Mouse (Mus musculus): ENCODE measurements at regions not wholly inside any gene's neighbourhood (a gene's known extent, or its start where the extent isn't known, plus 50 kb on each side); places are given as distances from the start of the nearest gene placed in this dataset.

DNA sequence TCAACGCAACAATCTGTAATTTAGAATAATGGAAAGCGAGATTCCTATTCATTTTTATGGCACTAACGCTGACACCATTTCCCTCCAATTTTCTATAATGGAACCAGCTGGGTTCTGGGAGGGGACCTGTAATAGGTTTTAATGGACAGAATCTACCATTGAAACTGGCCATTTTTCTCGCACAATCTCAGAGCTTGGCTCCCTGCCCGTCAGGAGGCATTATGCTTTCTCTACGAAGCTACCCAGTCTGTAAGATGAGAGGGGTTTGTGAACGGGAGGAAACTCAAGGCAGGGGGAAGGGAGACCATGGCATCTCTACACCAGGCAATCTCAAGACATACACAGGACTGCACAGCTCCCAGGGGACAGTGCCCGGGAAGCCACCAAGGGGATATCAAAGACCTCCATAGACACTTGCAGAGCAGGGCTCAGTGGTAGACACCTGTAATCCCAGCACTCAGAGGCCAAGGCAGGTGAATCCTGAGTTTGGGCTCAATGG lies 498.2 kb upstream of the Castor2 start:
- intact Hi-C loops (cut with DNase I), result no loop called here
- DNase-seq, result no peak

GRCm38 (mm10) chr5:133600630-133601029 lies 498.9 kb upstream of the Castor2 start:
- intact Hi-C loops (cut with DNase I), result no loop called here
- no peak for DNase-seq

DNA sequence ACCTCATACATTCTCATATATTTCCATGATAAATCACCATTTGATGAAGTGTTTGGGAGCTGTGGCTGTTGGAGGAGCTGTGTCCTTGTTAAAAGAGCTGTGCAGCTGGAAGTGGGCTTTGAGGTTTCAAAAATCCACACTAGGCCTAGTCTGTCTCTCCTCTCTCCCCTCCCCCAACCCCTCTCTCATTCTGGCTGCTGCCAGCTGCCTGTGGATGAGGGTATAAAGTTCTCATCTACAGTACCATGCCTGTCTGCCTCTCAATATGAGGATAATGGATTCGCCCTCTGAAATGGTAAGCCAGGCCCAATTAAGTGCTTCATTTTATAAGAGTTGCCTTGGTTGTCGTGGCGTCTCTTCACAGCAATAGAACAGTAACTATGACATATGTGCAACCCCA lies 501.4 kb upstream of the Castor2 start:
- intact Hi-C loops (cut with DNase I), result no loop called here
- no peak for DNase-seq

DNA sequence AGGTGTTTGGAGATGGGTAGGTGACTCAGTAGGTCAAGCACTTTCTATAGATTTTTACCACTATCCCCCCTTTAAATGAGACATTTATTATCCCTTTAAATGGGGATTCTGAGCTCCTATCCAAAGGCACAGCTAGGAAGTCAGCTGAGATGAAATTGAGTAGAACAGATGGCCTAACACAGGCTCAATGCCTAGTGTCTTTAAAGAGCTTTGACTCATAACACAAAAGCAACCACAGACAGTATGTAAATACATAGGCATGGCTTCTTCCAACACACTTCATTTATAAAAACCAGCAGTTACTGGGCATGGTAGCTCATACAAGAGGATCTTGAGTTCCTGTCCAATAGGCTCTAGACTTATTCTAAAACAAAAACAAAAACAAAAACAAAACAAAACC lies 513.0 kb upstream of the Castor2 start:
- intact Hi-C loops (cut with DNase I), result no loop called here
- no peak for DNase-seq

GRCm38 (mm10) chr5:133585181-133585580 lies 514.3 kb upstream of the Castor2 start:
- peak; percentile 14 to 20 for DNase-seq
- intact Hi-C loops (cut with DNase I), result loop anchor here (2.0 kb wide), 1 partner anchor 1354 kb away; no protein-coding TSS in a partner anchor

- no peak for DNase-seq
- intact Hi-C loops (cut with DNase I), result no loop called here
These were observed 522.9 kb upstream of the Castor2 start for GRCm38 (mm10) chr5:133576595-133576994.

DNA sequence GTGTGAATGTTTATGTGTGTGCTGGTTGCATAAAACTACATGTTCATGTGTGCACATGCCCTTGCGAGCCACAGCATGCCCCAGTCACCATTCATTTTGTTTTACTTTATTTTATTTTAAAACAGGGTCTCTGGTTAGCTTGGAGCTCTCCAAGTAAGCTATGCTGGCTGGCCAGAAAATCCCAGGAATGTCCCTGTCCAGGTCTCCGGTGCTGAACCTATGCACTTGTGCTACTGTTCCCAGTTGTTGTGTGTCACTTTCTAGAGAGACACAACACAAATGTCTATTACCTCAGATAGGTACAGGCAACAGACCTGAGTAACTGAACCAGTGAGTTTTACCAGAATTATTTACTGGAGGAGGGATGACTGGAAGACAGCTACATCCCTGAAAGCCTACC lies 530.4 kb upstream of the Castor2 start:
- no peak for DNase-seq
- intact Hi-C loops (cut with DNase I), result no loop called here

GRCm38 (mm10) chr5:133566506-133566905 lies 533.0 kb upstream of the Castor2 start:
- DNase-seq, result no peak
- intact Hi-C loops (cut with DNase I), result no loop called here

- no peak for DNase-seq
- intact Hi-C loops (cut with DNase I), result no loop called here
These were observed 548.9 kb upstream of the Castor2 start for GRCm38 (mm10) chr5:133550657-133551056.

DNA sequence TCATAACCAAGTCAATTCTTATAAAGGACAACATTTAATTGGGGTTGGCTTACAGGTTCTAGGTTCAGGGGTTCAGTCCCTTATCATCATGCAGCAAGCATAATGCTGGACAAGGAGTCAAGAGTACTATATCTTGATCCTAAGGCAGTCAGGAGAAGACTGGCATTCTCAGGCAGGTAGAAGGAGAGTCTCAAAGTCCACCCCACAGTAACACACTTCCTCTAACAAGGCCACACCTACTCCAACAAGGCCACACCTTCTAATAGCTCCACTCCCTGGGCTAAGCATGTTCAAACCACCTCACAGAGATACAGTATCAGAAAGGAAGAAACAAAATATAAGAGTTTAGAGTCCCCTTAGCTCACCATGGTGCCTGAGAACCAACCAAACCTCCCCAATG lies 557.3 kb upstream of the Castor2 start:
- intact Hi-C loops (cut with DNase I), result no loop called here
- DNase-seq, result no peak

DNA sequence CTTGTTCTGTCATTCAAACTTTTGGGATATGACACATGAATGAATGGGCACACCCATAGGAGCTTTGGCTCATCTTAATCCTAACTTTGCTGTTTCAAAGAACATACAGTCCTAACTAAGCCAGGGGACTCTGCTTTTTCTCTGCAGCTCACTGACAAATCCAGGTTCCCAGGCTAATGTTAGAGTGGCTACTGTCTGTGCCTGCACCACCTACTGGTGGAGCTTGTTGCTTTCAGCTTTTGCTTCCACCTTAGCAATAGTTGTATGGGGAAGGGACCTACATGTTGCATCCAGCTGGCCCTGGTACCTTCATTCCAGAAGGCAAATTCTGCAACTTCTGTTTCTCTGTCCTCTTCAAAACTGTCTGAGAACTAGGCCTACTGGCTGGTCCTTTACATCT lies 566.8 kb upstream of the Castor2 start:
- intact Hi-C loops (cut with DNase I), result loop anchor here (10.0 kb wide), 1 partner anchor 1418 kb away; no protein-coding TSS in a partner anchor
- DNase-seq, result no peak

- intact Hi-C loops (cut with DNase I), result no loop called here
- DNase-seq, result no peak
These were observed 593.9 kb upstream of the Castor2 start for GRCm38 (mm10) chr5:133505661-133506060.

GRCm38 (mm10) chr5:133487806-133488290 lies 611.7 kb upstream of the Castor2 start:
- intact Hi-C loops (cut with DNase I), result no loop called here
- peak; percentile 78 to 79 for DNase-seq

DNA sequence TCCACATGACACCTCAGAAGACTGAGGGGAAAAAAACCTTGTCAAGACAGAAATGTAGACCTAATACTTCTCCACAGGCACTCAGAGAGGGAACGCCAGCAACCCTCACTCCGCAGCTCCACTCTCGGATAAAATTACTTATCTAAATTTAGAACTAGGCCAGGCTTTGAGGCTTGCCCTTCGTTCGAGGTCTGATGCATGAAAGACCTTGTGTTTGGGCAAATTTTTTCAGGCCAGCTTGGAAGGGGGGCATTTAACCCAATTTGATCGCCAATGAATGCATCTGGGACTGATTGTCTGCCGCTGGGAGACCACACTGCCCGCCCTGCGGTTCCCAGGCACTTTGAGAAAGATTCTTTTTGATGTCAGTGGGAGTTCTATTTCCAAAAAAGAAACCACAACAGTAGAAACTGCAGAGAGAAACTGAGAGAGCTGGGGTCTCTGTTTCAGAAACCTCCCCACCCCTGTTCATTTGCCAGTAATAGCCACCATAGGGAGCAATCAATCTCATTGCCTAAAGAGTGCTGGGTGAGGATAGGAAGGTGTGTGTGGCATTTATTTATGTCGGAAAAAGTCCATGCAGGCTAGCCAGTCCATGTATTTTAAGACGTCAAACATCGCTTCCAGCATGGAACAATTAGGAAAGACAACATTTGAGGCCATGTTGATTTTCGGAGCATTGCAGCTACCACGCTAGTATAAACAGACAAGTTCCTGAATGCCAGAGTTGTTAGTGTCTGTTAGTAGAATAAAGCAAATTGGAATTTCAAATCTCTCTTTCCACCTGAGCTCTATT lies 617.0 kb upstream of the Castor2 start:
- DNase-seq, result no peak
- intact Hi-C loops (cut with DNase I), result no loop called here

DNA sequence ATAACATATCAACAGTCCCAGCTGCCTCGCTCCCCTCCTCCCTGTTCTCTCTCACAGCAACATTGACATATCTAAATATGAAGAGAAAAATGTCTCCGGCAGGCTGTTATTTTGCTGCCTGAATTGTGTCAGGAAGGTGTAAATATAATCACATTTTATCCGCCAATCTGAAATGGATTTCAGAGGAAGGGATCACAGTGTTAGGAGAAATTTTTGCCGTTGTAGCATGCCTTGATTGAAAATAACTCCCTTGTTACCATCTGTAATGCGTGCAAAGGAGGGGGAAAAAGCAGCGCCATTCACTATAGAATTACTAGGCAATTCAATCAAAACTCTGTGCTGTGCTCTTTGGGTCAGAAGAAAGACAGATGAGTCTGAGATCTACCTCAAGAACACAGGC lies 620.3 kb upstream of the Castor2 start:
- no peak for DNase-seq
- intact Hi-C loops (cut with DNase I), result no loop called here

DNA sequence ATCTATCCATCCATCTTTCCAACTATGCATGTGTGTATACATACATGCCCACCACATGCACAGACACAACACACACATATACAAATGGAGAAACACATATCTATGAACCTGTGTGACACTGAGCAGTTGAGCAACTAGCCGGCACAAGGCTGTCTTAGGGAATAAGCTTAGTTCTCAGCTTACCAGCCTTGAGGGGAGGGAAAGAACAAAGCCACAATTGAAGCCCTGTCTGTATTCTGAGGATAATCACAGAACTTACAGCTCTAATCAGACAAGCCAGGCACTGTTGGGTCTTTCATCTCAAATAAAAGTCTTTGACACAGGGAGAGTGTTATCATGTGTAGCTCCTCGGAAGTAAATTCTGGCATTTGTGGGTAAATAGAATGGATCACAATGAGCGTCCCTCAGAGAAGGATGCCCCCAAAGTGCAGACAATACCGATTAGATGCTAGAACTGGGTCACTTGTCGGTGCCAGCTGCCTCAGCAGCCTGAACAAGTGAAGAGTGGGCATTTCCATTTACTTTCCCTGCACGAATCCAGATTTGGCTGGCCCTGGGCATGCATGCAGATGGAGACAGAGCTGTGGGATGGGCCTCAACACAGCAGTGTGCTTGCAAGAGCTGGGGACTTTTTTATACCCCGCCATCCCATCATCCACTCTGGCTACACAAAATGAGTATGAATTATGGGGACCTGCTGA lies 646.0 kb upstream of the Castor2 start:
- intact Hi-C loops (cut with DNase I), result no loop called here

DNA sequence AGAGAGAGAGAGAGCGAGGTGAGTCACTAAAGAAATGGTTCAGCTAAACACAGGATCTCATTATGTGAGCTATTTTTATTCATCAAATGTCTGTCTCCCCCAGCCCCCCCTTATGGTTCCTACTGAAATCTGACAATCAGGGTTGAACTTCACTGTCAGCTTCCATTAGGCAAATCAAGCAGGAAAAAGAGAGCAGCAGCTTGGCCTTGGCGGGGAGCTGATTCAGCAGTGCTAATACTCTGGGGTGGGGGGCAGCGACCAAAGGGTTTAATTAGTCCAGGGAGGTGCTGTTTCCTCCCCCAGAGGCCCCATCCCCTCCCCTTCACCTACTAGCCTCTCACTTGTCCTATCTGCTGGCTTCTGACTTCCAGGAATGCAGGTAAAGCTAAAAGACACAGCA lies 649.6 kb upstream of the Castor2 start:
- intact Hi-C loops (cut with DNase I), result no loop called here
- no peak for DNase-seq

More for the DNA sequence above, 646.0 kb upstream of the Castor2 start:
- DNase-seq, result no peak

- no peak for DNase-seq
- intact Hi-C loops (cut with DNase I), result no loop called here
These were observed 698.7 kb upstream of the Castor2 start for GRCm38 (mm10) chr5:133400826-133401225.

DNA sequence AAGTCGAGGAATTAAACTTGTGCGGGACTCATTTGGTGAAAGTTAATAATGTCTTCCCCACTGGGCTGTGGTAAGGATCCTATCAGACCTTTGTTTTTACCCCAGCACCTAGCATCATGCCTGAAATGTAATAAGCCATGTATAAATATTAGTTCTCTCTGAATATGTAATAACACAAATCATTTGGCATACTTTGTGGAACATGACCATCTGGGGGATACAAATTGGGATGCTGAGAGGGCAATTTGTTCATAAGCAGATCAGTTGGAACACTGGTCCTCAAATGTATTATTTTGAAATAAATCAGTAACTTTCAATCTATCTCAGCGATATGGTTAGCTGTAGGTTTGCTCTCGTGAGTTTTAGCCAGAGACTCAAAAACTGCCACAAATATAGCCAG lies 709.6 kb upstream of the Castor2 start:
- no peak for DNase-seq
- intact Hi-C loops (cut with DNase I), result no loop called here

DNA sequence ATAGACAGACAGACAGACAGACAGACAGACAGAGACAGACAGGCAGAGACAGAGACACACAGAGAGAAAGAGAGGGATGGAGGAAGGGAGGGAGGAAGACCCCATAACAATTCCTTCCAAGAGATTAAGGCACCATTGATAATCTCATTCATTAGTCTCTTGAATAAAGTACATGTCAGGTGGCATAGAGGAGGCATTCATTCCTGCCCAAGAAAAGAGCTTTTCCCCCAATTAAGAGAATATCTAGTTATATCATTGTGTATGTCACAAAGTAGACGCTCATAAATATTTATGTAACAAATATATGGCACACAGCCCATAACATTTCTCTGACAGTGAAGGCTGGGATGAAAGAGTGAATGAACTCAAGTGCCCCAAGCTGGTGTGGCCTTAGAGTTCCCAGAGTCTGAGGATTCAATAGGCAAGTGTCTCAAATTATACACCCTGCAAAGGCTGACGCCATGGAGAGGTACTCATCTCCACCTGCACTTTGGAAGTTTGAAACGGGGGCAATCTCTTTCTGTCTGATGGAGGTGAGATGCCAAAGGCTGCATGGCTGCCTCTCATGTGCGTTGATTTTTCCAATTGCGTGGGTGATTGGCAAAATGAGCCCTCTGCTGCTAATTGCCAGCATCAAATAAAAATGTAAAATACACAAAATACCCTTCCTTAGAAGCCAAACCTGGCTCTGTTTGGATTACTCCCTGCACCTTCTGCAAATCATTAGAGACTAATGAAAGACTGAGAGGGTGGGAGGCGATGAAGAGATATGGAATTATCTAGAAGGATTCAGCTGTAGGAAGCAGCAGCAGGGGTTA lies 710.3 kb upstream of the Castor2 start:
- no peak for DNase-seq
- intact Hi-C loops (cut with DNase I), result no loop called here
